Mouse (Mus musculus) heart, embryonic 14.5 days (tissue): Measurements from ENCODE around the gene AC140267.1. TPM values are rescaled to one million over a fixed set of nuclear protein-coding genes. Genes with fewer than 3 reads are reported as not detected.

Source experiments
- polyA plus RNA-seq: library from polyadenylated mRNA; unstranded; fragments of >200 nt; fragmentation: Nextera tagmentation; extraction: Ambion mirVana; gene quantifications from 2 replicates; pipeline ENCODE4 v1.2.1, GENCODE M21; 2014

AC140267.1 gene
- polyA plus RNA-seq, 1 experiment from 2014 or later = not detected

Other genes starting within 250 kb of the AC140267.1 start
- gene Pdgfb, start 220.9 kb upstream of the AC140267.1 start, polyA plus RNA-seq = 4.9 and 5.2 TPM in 2 replicates
- 40.7 and 44.5 TPM in 2 replicates for gene Syngr1, start 144.5 kb upstream of the AC140267.1 start, polyA plus RNA-seq
- 763 and 822 TPM in 2 replicates for gene Rpl3, start 144.0 kb upstream of the AC140267.1 start, polyA plus RNA-seq
- 28.0 and 30.0 TPM in 2 replicates for gene Tab1, start 102.7 kb upstream of the AC140267.1 start, polyA plus RNA-seq
- 0.78 and 1.9 TPM in 2 replicates for gene Mgat3, start 62.1 kb upstream of the AC140267.1 start, polyA plus RNA-seq
- 27.6 and 28.1 TPM in 2 replicates for gene Mief1, start 1.8 kb upstream of the AC140267.1 start, polyA plus RNA-seq
- 69.6 and 71.5 TPM in 2 replicates for gene Atf4, start 19.3 kb downstream of the AC140267.1 start, polyA plus RNA-seq
- 41.5 and 45.9 TPM in 2 replicates for gene Rps19bp1, start 28.5 kb downstream of the AC140267.1 start, polyA plus RNA-seq
- gene Cacna1i, start 51.4 kb downstream of the AC140267.1 start, polyA plus RNA-seq = not detected in 2 replicates